Mouse (Mus musculus) hindbrain, embryonic 13.5 days (tissue): Measurements from ENCODE around the gene Pla2g12b. TPM values are rescaled to one million over a fixed set of nuclear protein-coding genes. Genes with fewer than 3 reads are reported as not detected.

ENCODE experiments used
- ATAC-seq: fragments of 200-750 bp; cut with Nextera tagmentation; 2 replicates; pipeline ENCODE4 v1.8.0; 2017; ENCODE audit warnings: moderate TSS enrichment; ENCODE audit not compliant: low FRiP score
- H3K27ac ChIP-seq: fragments of 300-500 bp; sonication (generic); 2 replicates; pipeline ENCODE4 v1.5.1; 2015; ENCODE audit warnings: inconsistent platforms, mild to moderate bottlenecking, moderate library complexity
- H3K27me3 ChIP-seq: fragments of 300-500 bp; sonication (generic); 2 replicates; pipeline ENCODE4 v1.6.1; 2015; ENCODE audit warnings: mild to moderate bottlenecking, inconsistent platforms
- H3K36me3 ChIP-seq: fragments of 300-500 bp; sonication (generic); 2 replicates; pipeline ENCODE4 v1.6.1; 2015; ENCODE audit warnings: mild to moderate bottlenecking, inconsistent platforms
- H3K4me1 ChIP-seq: fragments of 300-500 bp; sonication (generic); replicated peaks from 2 replicates; pipeline ENCODE4 v1.6.1; 2015; ENCODE audit warnings: inconsistent platforms
- H3K4me2 ChIP-seq: fragments of 300-500 bp; sonication (generic); 2 replicates; pipeline ENCODE4 v1.6.1; 2015; ENCODE audit warnings: inconsistent platforms, mild to moderate bottlenecking, moderate library complexity
- H3K4me3 ChIP-seq: fragments of 300-500 bp; sonication (generic); 2 replicates; pipeline ENCODE4 v1.5.1; 2015; ENCODE audit warnings: mild to moderate bottlenecking, inconsistent platforms
- H3K9ac ChIP-seq: fragments of 300-500 bp; sonication (generic); 2 replicates; pipeline ENCODE4 v1.6.1; 2015; ENCODE audit warnings: mild to moderate bottlenecking, inconsistent platforms
- H3K9me3 ChIP-seq: fragments of 300-500 bp; sonication (generic); 2 replicates; pipeline ENCODE4 v1.6.1; 2016; ENCODE audit warnings: inconsistent platforms
- WGBS: fragments of 180-500 bp; shearing (Covaris S2); methylation state at CpG from one replicate; pipeline ENCODE4 v1.1.7; 2015; 5-methylcytosine and 5-hydroxymethylcytosine counted together
- polyA plus RNA-seq: library from polyadenylated mRNA; unstranded; fragments of >200 nt; fragmentation: Nextera tagmentation; extraction: Ambion mirVana; gene quantifications from 2 replicates; pipeline ENCODE4 v1.2.1, GENCODE M21; 2015

Gene Pla2g12b
- polyA plus RNA-seq, 1 experiment from 2014 or later: not detected

DNA sequence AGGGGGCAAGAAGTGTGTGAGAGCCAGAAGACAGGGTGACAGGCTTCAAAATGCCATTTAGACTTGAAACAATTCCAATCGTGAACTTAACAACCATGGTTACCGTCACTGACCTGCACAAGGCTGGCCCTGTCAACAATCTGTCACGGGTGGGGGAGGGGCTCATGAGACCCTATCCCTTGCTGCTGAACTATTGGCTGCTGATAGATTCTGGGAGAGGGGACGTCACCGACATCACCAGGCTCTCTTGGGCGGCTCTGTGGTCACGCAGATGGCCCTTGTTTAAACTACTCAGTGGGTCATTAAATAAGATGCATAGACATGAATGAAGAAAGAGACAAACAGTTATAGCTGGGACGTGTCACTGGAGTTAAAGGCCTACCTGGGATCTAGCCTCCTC lies 41.2 kb downstream of the Pla2g12b start:
- Histone ChIP-seq H3K4me3 (no peak overlapping the region), H3K9ac (no peak overlapping the region), H3K4me1 (peaks cover 10% of the 10 kb centered on the region; the same call in 1 of the 2 replicates), H3K27ac (no peak overlapping the region), H3K4me2 (no peak overlapping the region), H3K36me3 (no peaks in the 10 kb centered on the region), H3K9me3 (no peaks in the 10 kb centered on the region), H3K27me3 (no peaks in the 10 kb centered on the region)
- WGBS: 32% methylated on average over 8 of the region's 8 CpGs
- no peak for ATAC-seq

DNA sequence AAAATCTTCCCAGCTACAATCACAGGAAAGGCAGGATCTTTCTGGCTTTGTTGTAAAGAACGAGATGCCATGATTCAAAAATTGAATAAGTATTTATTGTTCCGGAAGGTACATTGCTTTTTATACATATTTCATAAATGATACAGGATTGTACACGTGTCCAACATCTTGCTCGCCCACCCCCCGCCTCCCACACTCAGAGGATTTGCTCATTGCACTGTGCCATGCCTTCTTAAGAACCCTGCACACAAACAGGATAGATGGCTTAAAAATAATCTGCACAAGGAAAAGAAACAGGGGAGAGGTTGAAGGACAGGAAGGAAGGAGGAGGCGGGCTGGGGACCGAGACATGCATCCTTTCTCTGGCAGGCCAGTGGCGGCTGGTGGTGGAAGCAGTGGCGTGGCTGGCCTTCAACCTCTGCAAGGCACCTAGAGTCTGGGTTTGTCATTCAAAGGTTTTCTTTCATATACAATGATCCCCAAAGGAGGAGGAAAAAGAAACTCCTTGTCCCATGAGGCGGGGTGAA lies 43.5 kb downstream of the Pla2g12b start:
- 87% methylated on average over 9 of the region's 10 CpGs for WGBS
- H3K4me2 ChIP-seq: no peak overlapping the region
- H3K27me3 ChIP-seq: no peaks in the 10 kb centered on the region

DNA sequence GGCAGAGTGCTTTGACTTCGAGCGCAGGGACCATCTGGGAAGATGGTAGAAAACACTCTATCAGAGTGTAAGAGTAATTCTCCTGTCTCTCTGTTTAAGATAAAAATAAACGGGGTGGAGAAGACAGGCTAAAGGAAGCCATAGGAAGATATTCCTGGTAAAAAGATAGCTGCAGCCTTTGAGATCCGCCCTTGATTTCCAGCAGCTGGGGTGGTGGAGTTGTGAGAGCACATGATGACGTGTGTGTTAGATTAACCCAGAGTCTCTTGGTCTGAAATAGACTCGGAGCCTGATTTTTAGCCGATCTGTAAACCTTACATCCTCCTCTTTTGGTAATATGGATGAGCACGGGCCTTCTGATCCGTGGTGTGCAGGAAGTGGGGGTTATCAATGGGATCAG lies 44.1 kb downstream of the Pla2g12b start:
- H3K9me3 ChIP-seq: no peaks in the 10 kb centered on the region
- no peaks in the 10 kb centered on the region for H3K36me3 ChIP-seq
- no peak overlapping the region for H3K27ac ChIP-seq
- no peaks in the 10 kb centered on the region for H3K27me3 ChIP-seq
- H3K4me2 ChIP-seq: no peak overlapping the region
- 81% methylated on average over 9 of the region's 9 CpGs for whole genome bisulfite sequencing
- ATAC-seq: no peak
- no peak overlapping the region for H3K9ac ChIP-seq
- no peak overlapping the region for H3K4me3 ChIP-seq
- peaks cover 10% of the 10 kb centered on the region; the same call in 1 of the 2 replicates for H3K4me1 ChIP-seq

More for the DNA sequence above, 43.5 kb downstream of the Pla2g12b start:
- Histone ChIP-seq H3K27ac (no peak overlapping the region), H3K9me3 (no peaks in the 10 kb centered on the region), H3K4me1 (peaks cover 10% of the 10 kb centered on the region; the same call in 1 of the 2 replicates), H3K9ac (no peak overlapping the region), H3K36me3 (no peaks in the 10 kb centered on the region), H3K4me3 (no peak overlapping the region)
- no peak for ATAC-seq

DNA sequence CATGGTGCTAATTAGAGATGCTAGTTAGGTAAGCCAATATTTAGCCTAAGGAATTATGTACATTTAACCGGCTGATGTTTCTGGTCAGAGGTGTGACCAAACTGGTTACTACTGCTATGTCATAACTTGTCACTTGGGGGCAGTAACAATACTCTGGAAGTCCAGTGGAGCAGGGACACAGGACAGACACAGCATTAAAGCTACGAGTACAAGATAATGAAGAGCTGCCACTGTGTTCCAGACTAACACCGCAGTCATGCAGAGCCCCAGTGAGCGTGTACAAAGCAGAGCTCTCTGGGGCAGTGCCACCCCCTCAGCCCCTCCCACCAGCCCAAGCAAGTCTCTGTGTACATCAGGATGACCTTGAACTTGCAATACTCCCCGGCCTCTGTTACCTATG lies 48.4 kb downstream of the Pla2g12b start:
- WGBS: 38% methylated on average over 5 of the region's 5 CpGs
- Histone ChIP-seq H3K27me3 (no peaks in the 10 kb centered on the region), H3K9ac (no peak overlapping the region), H3K4me2 (no peak overlapping the region), H3K36me3 (no peaks in the 10 kb centered on the region), H3K4me3 (no peak overlapping the region), H3K4me1 (no peaks in the 10 kb centered on the region; the same call in 1 of the 2 replicates), H3K27ac (no peak overlapping the region), H3K9me3 (no peaks in the 10 kb centered on the region)
- peak; percentile 70 for ATAC-seq

DNA sequence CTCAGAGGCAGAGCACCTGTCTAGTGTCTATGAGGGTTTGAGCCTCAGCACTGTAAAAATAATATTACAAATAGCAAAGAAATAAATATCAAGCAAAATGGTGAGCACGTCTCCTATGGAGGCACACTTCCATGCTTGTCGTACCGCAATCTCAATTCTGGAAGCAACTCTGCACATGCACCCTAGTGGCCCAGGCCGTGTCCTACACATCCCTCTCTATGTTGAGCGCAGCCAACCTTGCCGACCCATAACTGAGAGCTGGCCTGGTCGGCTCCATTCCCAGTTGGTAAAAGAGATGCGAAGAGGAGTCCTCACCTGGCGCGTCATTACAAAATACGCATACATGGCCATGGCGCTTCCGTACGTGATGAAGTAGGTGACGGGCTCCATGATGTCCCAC lies 51.2 kb downstream of the Pla2g12b start:
- Histone ChIP-seq H3K27me3 (no peaks in the 10 kb centered on the region), H3K9ac (no peak overlapping the region), H3K4me3 (no peak overlapping the region), H3K9me3 (no peaks in the 10 kb centered on the region), H3K4me1 (no peaks in the 10 kb centered on the region; the same call in 1 of the 2 replicates), H3K4me2 (no peak overlapping the region), H3K36me3 (no peaks in the 10 kb centered on the region), H3K27ac (no peak overlapping the region)
- ATAC-seq: no peak
- WGBS: 96% methylated on average over 15 of the region's 15 CpGs

DNA sequence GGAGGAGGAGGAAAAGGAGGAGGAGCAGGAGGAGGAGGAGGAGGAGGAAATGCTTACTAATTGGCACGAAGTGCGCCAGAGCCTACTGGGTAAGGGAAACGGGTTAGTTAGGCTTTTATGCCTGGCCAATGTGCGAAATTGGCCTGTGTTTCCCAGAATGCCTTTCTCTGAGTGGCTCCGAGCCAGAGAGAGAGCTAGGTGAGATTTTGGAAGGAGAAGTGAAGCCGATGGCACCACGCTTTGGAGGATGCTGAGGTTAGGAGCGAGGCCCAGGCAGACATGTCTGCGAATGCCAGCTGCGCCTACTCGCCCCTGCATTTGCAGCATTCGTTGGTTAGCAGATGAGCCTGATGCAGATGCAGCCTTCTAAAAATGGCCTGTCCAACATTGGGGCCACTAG lies 56.3 kb downstream of the Pla2g12b start:
- H3K9ac ChIP-seq: no peak overlapping the region
- no peak overlapping the region for H3K27ac ChIP-seq
- H3K4me1 ChIP-seq: peaks cover 6% of the 10 kb centered on the region; the same call in 1 of the 2 replicates
- ATAC-seq: no peak
- WGBS: 80% methylated on average over 12 of the region's 12 CpGs
- H3K27me3 ChIP-seq: no peaks in the 10 kb centered on the region
- no peaks in the 10 kb centered on the region for H3K36me3 ChIP-seq
- H3K9me3 ChIP-seq: no peaks in the 10 kb centered on the region
- no peak overlapping the region for H3K4me2 ChIP-seq
- H3K4me3 ChIP-seq: no peak overlapping the region

DNA sequence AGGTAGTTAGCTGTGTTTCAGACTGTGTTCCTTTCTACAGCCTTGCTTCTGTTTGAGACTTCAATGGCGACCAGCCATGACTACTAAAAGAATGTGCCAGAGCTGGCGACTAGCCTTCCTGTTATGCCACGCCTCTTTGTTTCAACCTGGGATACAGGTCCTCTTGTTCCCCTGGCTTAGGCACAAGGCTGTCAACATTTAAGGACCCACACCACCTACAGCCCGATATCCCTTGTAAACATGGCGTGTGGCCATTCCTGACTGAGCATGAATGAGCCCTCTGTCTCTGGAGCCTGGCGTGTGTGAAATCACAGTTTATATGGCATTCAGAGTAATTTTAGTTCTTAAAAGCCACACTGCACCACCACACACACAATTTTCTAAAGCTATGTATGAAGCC lies 58.8 kb downstream of the Pla2g12b start:
- Histone ChIP-seq H3K9ac (no peak overlapping the region), H3K36me3 (no peaks in the 10 kb centered on the region; the same call in 1 of the 2 replicates), H3K4me1 (peaks cover 12% of the 10 kb centered on the region; the same call in 1 of the 2 replicates), H3K4me2 (no peak overlapping the region), H3K27ac (no peak overlapping the region), H3K27me3 (no peaks in the 10 kb centered on the region), H3K9me3 (no peaks in the 10 kb centered on the region), H3K4me3 (no peak overlapping the region)
- ATAC-seq: no peak
- WGBS: 78% methylated on average over 6 of the region's 6 CpGs

DNA sequence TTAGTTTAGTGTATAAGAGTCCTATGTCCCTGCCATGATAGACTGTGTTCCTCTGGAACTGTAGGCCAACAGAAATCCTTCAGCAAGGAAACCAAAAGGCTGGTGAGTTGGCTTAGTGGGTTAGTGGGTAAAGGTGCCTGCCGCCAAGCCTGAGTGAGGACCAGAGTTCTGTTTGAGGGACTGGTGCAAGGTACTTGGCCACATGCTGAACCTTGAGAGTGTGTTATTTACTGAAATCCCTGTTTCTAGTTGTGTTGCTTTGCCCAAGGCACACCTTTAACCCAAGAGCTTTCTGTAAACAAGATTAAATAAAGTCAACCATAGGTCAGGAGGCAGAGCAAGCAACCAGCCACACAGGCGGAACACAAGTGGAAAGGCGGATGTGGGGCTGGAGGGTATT lies 62.1 kb downstream of the Pla2g12b start:
- 84% methylated on average over 3 of the region's 3 CpGs for WGBS
- Histone ChIP-seq H3K9me3 (no peaks in the 10 kb centered on the region), H3K4me2 (no peak overlapping the region), H3K36me3 (no peaks in the 10 kb centered on the region; the same call in 1 of the 2 replicates), H3K27me3 (no peaks in the 10 kb centered on the region), H3K4me1 (peaks cover 14% of the 10 kb centered on the region; the same call in 1 of the 2 replicates), H3K27ac (no peak overlapping the region), H3K9ac (no peak overlapping the region), H3K4me3 (no peak overlapping the region)
- ATAC-seq: no peak

DNA sequence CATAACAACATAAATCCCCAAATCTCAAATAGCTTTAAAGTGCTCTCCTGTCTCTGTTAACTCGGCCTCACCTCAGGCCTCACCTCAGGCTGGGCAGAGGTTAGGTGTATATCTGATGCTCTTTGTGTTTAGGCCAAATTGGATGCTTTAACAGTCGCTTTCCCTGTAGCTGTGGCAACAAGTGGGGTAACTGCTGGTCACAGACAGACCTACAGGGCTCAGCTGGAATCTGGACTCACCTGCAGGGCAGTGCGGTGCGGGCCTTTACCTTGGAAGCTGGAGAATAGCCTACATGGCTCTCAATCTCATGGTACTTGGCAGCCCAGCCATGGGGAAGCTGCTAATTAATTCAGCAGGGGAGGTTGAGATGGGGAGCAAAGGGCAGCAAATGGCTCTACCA lies 63.2 kb downstream of the Pla2g12b start:
- 87% methylated on average over 4 of the region's 4 CpGs for WGBS
- H3K27ac ChIP-seq: no peak overlapping the region
- no peaks in the 10 kb centered on the region for H3K9me3 ChIP-seq
- no peak overlapping the region for H3K4me2 ChIP-seq
- H3K36me3 ChIP-seq: no peaks in the 10 kb centered on the region; the same call in 1 of the 2 replicates
- no peak overlapping the region for H3K4me3 ChIP-seq
- H3K4me1 ChIP-seq: 0 out of 2 replicates have a peak, but pooled peaks cover 14% of the 10 kb centered on the region
- H3K9ac ChIP-seq: no peak overlapping the region
- H3K27me3 ChIP-seq: no peaks in the 10 kb centered on the region
- no peak for ATAC-seq

DNA sequence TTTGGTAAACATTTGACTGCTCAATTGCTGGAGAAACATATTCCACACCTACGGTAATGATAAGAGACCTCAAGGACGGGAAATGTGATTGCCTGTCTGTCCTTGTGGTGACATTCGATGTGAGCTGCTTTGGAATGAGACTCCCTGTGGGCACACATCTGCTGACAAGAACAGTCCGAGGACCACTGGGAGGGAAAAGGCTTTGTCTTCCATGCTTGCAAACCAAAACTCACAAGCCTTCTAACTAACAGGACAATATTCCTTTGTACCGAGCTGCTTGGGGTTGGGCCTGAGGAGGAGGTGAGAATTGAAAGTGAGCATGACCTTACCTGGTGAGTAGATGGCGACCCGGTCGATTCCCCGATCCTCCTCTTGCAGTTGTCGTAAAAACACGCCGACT lies 63.8 kb downstream of the Pla2g12b start:
- Histone ChIP-seq H3K36me3 (no peaks in the 10 kb centered on the region; the same call in 1 of the 2 replicates), H3K27me3 (no peaks in the 10 kb centered on the region), H3K4me3 (no peak overlapping the region), H3K9me3 (no peaks in the 10 kb centered on the region), H3K4me2 (no peak overlapping the region), H3K4me1 (0 out of 2 replicates have a peak, but pooled peaks cover 15% of the 10 kb centered on the region), H3K9ac (no peak overlapping the region), H3K27ac (no peak overlapping the region)
- no peak for ATAC-seq
- WGBS: 82% methylated on average over 12 of the region's 12 CpGs

DNA sequence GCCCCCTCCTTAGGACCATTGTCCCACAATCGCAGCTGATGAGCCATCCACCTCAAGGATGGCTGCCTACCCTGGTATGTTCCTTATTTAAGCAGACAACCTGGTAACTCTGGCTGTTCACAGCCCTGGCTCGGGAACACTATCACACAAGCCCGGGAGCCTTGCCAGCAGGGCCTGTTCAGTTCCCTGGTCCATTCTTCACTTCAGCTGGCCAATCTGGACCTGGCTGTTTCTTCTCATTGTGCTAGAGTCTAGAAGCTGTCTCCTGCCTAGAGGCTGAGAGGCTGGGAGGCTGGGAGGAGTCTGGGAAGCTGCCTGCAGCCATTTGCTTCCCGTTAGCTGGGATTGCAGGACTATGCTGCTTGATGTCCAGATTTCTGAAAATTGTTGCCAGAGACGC lies 67.0 kb downstream of the Pla2g12b start:
- H3K9ac ChIP-seq: no peak overlapping the region
- no peak for ATAC-seq
- no peaks in the 10 kb centered on the region for H3K9me3 ChIP-seq
- no peak overlapping the region for H3K4me2 ChIP-seq
- H3K27me3 ChIP-seq: no peaks in the 10 kb centered on the region
- no peak overlapping the region for H3K27ac ChIP-seq
- H3K36me3 ChIP-seq: no peaks in the 10 kb centered on the region; the same call in 1 of the 2 replicates
- 0 out of 2 replicates have a peak, but pooled peaks cover 15% of the 10 kb centered on the region for H3K4me1 ChIP-seq
- 77% methylated on average over 5 of the region's 5 CpGs for WGBS
- H3K4me3 ChIP-seq: no peak overlapping the region
